Mouse (Mus musculus) liver, adult 2 months (tissue): ENCODE results near the gene 6330409D20Rik.

Source experiments
- CTCF ChIP-seq: fragments of 200-500 bp; IDR thresholded peaks from 2 replicates; pipeline ENCODE4 v1.5.1; 2011; ENCODE audit warnings: low read depth, low read length, control low read depth
- POLR2A ChIP-seq: fragments of 200-500 bp; IDR thresholded peaks from 2 replicates; pipeline ENCODE4 v1.6.1; 2011; ENCODE audit warnings: low read length, control low read depth; ENCODE audit not compliant: insufficient read depth; ENCODE audit errors: extremely low read depth

- no peak for TF ChIP-seq CTCF
- TF ChIP-seq POLR2A, result no peak
Observed at GRCm38 (mm10) chr2:32705018-32705417, 35.8 kb downstream of the 6330409D20Rik start.
